8 mouse cellular contexts compared by ENCODE assay signal in the genomic region with DNA sequence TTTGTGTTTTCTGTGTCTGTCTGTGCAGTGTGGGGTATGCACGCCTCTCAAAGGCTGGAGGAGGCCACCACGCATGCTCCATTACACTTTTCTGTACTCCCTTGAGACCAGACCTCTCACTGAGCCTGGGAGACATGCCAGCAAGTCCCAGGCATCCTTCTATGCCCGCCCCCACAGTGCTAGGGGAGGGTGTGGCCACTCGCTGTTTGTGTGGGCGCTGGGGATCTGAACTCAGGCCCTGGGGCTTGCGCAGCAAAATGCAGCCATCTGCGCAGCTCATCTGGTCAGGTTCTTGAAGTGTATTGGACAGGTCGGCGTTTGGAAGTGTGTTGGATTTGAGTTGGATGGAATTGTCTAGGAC. TPM values are rescaled to one million over a fixed set of nuclear protein-coding genes. Genes with fewer than 3 reads are reported as not detected.
DNase-seq lines count a peak whose midpoint lies in the region; ATAC-seq and TF ChIP-seq lines count a peak whose summit lies in the region.

No protein-coding gene starts in this region.

- no peak overlapping the region for H3K9ac ChIP-seq in lung, postnatal 0 days (replicated peaks; ENCODE audit: low read depth)
- no peak overlapping the region for H3K9ac ChIP-seq in liver, embryonic 15.5 days

- TF ChIP-seq EP300 in lung, postnatal 0 days (IDR thresholded peaks at IDR 0.05): no peak

- no peak for TF ChIP-seq CTCF in lung, postnatal 0 days (IDR thresholded peaks at IDR 0.05)
- no peak for TF ChIP-seq CTCF in kidney, adult 2 months (conservative IDR thresholded peaks at IDR 0.05; ENCODE audit: insufficient read depth, insufficient read length, low read depth, low read length)

- H3K9me3 ChIP-seq in lung, postnatal 0 days (ENCODE audit: low read length): no peaks in the 10 kb centered on the region
- no peaks in the 10 kb centered on the region for H3K9me3 ChIP-seq in liver, embryonic 15.5 days (replicated peaks)

- H3K36me3 ChIP-seq in lung, postnatal 0 days (ENCODE audit: insufficient read depth, low read length): no peaks in the 10 kb centered on the region
- H3K36me3 ChIP-seq in kidney, adult 2 months (ENCODE audit: control insufficient read depth, insufficient read depth, low read length): no peaks in the 10 kb centered on the region
- H3K36me3 ChIP-seq in liver, embryonic 15.5 days (replicated peaks): 0 out of 2 replicates have a peak, but pooled peaks cover 6% of the 10 kb centered on the region

- H3K4me1 ChIP-seq in lung, postnatal 0 days (ENCODE audit: insufficient read depth, low read depth, low read length): peaks cover 7% of the 10 kb centered on the region; the same call in 1 of the 2 replicates
- peaks cover 40% of the 10 kb centered on the region for H3K4me1 ChIP-seq in kidney, adult 2 months (ENCODE audit: control insufficient read depth, insufficient read depth, low read length)
- H3K4me1 ChIP-seq in liver, embryonic 15.5 days (replicated peaks): peaks cover 75% of the 10 kb centered on the region

- no peak overlapping the region for H3K27ac ChIP-seq in lung, postnatal 0 days (ENCODE audit: low read length)
- no peak overlapping the region for H3K27ac ChIP-seq in kidney, adult 2 months (ENCODE audit: insufficient read depth, low read depth, low read length)
- no peak overlapping the region for H3K27ac ChIP-seq in liver, embryonic 15.5 days (replicated peaks)

- no peak overlapping the region for H3K4me2 ChIP-seq in lung, postnatal 0 days (replicated peaks; ENCODE audit: low read depth, low read length)
- peak overlapping the region; percentile 39 for H3K4me2 ChIP-seq in liver, embryonic 15.5 days

- H3K4me3 ChIP-seq in lung, postnatal 0 days (ENCODE audit: low read depth, low read length): no peak overlapping the region
- 0 out of 2 replicates have a peak overlapping the region, but pooled peaks have one; percentile 7 for H3K4me3 ChIP-seq in kidney, adult 2 months (ENCODE audit: insufficient read depth, low read depth, low read length)
- peak overlapping the region; percentile 69 for H3K4me3 ChIP-seq in liver, embryonic 15.5 days (replicated peaks)

- TF ChIP-seq POLR2A in kidney, adult 2 months (IDR thresholded peaks at IDR 0.05; ENCODE audit: low read depth, low read length): no peak

- no peaks in the 10 kb centered on the region for H3K27me3 ChIP-seq in lung, postnatal 0 days (replicated peaks; ENCODE audit: insufficient read depth, low read length)
- no peaks in the 10 kb centered on the region for H3K27me3 ChIP-seq in kidney, adult 2 months (replicated peaks; ENCODE audit: control insufficient read depth, insufficient read depth, low read length)
- H3K27me3 ChIP-seq in liver, embryonic 15.5 days: no peaks in the 10 kb centered on the region

- 86% methylated on average over 9 of the region's 9 CpGs for WGBS in lung, postnatal 0 days
- WGBS in kidney, adult 2 months: 48% methylated on average over 9 of the region's 9 CpGs
- 83% methylated on average over 9 of the region's 9 CpGs for WGBS in liver, embryonic 15.5 days (ENCODE audit: insufficient replicate concordance)

- peak; percentile 60 to 62 for DNase-seq in lung, adult 18-20 months
- no peak for DNase-seq in lung, postnatal 0 days (ENCODE audit: low spot score)
- DNase-seq in brain, adult 2 months (ENCODE audit: low read depth, low spot score): peak; percentile 88
- DNase-seq in gastrocnemius, postnatal 10 days: peak; percentile 49
- DNase-seq in kidney, adult 2 months: peak; percentile 86
- peak; percentile 41 for DNase-seq in right cerebral cortex, postnatal 4 days
- DNase-seq in retina, postnatal 1 day: no peak

- no peak for ATAC-seq in lung, postnatal 0 days
- ATAC-seq in liver, embryonic 15.5 days (ENCODE audit: insufficient read depth): no peak

RNA-seq across cellular contexts. Expression of a gene that starts 2.5 kb away (rescaled TPM):
- polyA plus RNA-seq in lung, postnatal 0 days (2015; fragmentation: Nextera tagmentation; extraction: Ambion mirVana): 120 and 128 TPM in 2 replicates
- 100 to 1,000 TPM; 405 to 444 TPM for total RNA-seq in gastrocnemius, postnatal 10 days (2021)
- 1,603 and 1,750 TPM in 2 replicates for polyA plus RNA-seq in kidney, adult 2 months (2012; rRNA removed)
- polyA plus RNA-seq in liver, embryonic 15.5 days (2015; fragmentation: Nextera tagmentation; extraction: Ambion mirVana): 73.5 and 76.0 TPM in 2 replicates

Comparison
In these comparisons a context has a peak if more than half of its experiments do, and no peak if none do; other contexts are left out.
1. DNase-seq: peak in lung, adult 18-20 months (2 of 2), brain, adult 2 months (single experiment), gastrocnemius, postnatal 10 days (single experiment), kidney, adult 2 months (single experiment) and right cerebral cortex, postnatal 4 days (single experiment); none in lung, postnatal 0 days (single experiment) and retina, postnatal 1 day (single experiment).
2. RNA of a gene that starts 2.5 kb away (polyA plus RNA-seq): 1,603 to 1,750 TPM in kidney, adult 2 months; 120 to 128 TPM in lung, postnatal 0 days and 73.5 to 76.0 TPM in liver, embryonic 15.5 days; every median in the first group is over 10 times any median in the second.